Comparison of ENCODE assay signal across 12 mouse cellular contexts in the genomic region with DNA sequence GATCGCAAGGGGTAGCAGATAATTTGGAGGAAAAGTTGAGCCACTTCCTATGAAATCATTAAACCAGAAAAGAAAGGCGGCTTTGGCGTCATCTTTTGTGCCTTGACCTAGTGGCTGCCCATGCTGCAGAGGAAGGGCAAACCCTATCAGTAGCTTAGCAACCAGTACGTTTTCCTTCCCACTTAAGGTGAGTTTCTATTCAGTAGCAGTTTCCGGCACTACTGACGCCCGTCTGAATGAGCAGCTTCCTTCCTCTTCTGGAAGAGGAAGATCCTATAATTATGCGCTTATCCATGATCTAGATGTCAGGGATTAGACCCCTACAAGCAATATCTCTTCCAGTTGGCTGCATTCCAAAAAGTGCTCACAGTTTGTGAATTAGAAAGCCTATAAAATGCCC.
DNase-seq lines count a peak whose midpoint lies in the region; ATAC-seq lines count a peak whose summit lies in the region.
"Had no signal": no experiment of that assay in that cellular context is flagged by ENCODE, and none has a peak within 500 bp of the region (broad histone marks: within the 10 kb centered on the region; RNA-seq: fewer than 3 reads in every experiment).

No protein-coding gene starts in this region.

- intact Hi-C loops in heart, postnatal 14 days (cut with DNase I): no loop called here

- no peaks in the 10 kb centered on the region for H3K9me3 ChIP-seq in midbrain, embryonic 15.5 days
- H3K9me3 ChIP-seq in midbrain, embryonic 11.5 days (ENCODE audit: control insufficient read depth, low read length): no peaks in the 10 kb centered on the region

- peak; percentile 30 to 61 for DNase-seq in heart, adult 9 months (ENCODE audit: low spot score in 2 of 2)
- DNase-seq in heart, postnatal 14 days: no peak
- DNase-seq in midbrain, embryonic 11.5 days (ENCODE audit: low spot score, missing footprints): no peak
- DNase-seq in kidney, adult 8-10 months: peak; percentile 10 to 19
- peak; percentile 16 for DNase-seq in retina, postnatal 7 days (ENCODE audit: low read depth, low spot score)
- no peak for DNase-seq in embryo, embryonic 11 days
- DNase-seq in left cerebral cortex, adult 9 months (ENCODE audit: low spot score in 2 of 2): no peak
- DNase-seq: cerebellum, postnatal 25 days; gastrocnemius, postnatal 25 days had no signal

- no peak overlapping the region for H3K4me2 ChIP-seq in midbrain, embryonic 15.5 days
- no peak overlapping the region for H3K4me2 ChIP-seq in midbrain, embryonic 11.5 days

- no peak overlapping the region for H3K27ac ChIP-seq in midbrain, embryonic 15.5 days
- no peak overlapping the region for H3K27ac ChIP-seq in midbrain, embryonic 11.5 days (ENCODE audit: low read depth, low read length)
- H3K27ac ChIP-seq: liver, embryonic 14.5 days had no signal

- no peak overlapping the region for H3K9ac ChIP-seq in midbrain, embryonic 15.5 days
- no peak overlapping the region for H3K9ac ChIP-seq in midbrain, embryonic 11.5 days (ENCODE audit: low read length)
- H3K9ac ChIP-seq: liver, embryonic 14.5 days had no signal

- peak; percentile 33; the same call in 1 of the 2 replicates for ATAC-seq in midbrain, embryonic 15.5 days (replicated peaks)
- ATAC-seq in midbrain, embryonic 11.5 days (ENCODE audit: low FRiP score): no peak
- ATAC-seq: inflammation-experienced regulatory T-cells, adult 6 months had no signal

- no peaks in the 10 kb centered on the region for H3K36me3 ChIP-seq in midbrain, embryonic 15.5 days (replicated peaks)
- H3K36me3 ChIP-seq in midbrain, embryonic 11.5 days (ENCODE audit: control insufficient read depth, insufficient read depth, low read length): no peaks in the 10 kb centered on the region

- H3K4me3 ChIP-seq in midbrain, embryonic 15.5 days: no peak overlapping the region
- H3K4me3 ChIP-seq in midbrain, embryonic 11.5 days (ENCODE audit: low read depth, low read length): no peak overlapping the region

- 0 out of 2 replicates have a peak, but pooled peaks cover 3% of the 10 kb centered on the region for H3K4me1 ChIP-seq in midbrain, embryonic 15.5 days
- H3K4me1 ChIP-seq in midbrain, embryonic 11.5 days (ENCODE audit: control insufficient read depth, insufficient read depth, low read length): no peaks in the 10 kb centered on the region

- WGBS in midbrain, embryonic 15.5 days: 43% methylated on average over 8 of the region's 8 CpGs
- WGBS in midbrain, embryonic 11.5 days: 62% methylated on average over 8 of the region's 8 CpGs

- no peaks in the 10 kb centered on the region for H3K27me3 ChIP-seq in midbrain, embryonic 15.5 days (replicated peaks)
- H3K27me3 ChIP-seq in midbrain, embryonic 11.5 days (ENCODE audit: control insufficient read depth, insufficient read depth, low read length): no peaks in the 10 kb centered on the region

Comparison
In these comparisons a context has a peak if more than half of its experiments do, and no peak if none do; other contexts are left out.
1. DNase-seq: peak in heart, adult 9 months (2 of 2), kidney, adult 8-10 months (2 of 2) and retina, postnatal 7 days (single experiment); none in heart, postnatal 14 days (0 of 2), midbrain, embryonic 11.5 days (single experiment), embryo, embryonic 11 days (single experiment) and left cerebral cortex, adult 9 months (0 of 2).